Mouse (Mus musculus) C2C12 (cell line): ENCODE data around the gene Rtn1.

Source experiments
- CEBPB ChIP-seq: IDR thresholded peaks from one replicate; pipeline ENCODE4 v1.6.1; 2011; ENCODE audit warnings: low read depth, mild to moderate bottlenecking, control low read depth, moderate library complexity
- CTCF ChIP-seq: IDR thresholded peaks from one replicate; pipeline ENCODE4 v1.5.1; 2011; ENCODE audit not compliant: control insufficient read depth, insufficient read depth, insufficient read length
- MAX ChIP-seq: IDR thresholded peaks from one replicate; pipeline ENCODE4 v1.6.1; 2011; ENCODE audit warnings: mild to moderate bottlenecking, control low read depth
- USF1 ChIP-seq: IDR thresholded peaks from one replicate; pipeline ENCODE4 v1.6.1; 2011; ENCODE audit warnings: low read depth, mild to moderate bottlenecking, control low read depth, moderate library complexity

DNA sequence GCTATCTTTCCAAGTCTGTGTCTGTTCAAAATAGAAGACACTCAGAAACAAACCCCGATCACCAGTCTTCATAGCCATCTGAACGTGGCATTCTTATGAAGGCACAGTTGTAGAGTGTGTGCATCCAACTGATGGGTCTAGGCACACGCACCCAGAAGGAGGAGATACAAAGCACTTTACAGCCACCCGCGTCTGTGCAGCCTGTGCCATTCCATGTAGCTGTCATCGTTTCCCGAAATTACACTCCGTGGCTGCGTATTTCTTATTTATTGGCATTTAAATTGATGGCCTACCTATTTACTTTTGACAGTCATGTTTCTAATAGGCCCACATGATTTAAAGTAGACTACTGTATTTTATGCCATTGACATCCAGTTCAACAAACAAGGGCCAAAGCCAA, 173.9 kb downstream of the Rtn1 start:
- TF ChIP-seq CTCF = no peak
- no peak for TF ChIP-seq MAX
- no peak for TF ChIP-seq CEBPB
- no peak for TF ChIP-seq USF1
